Mouse (Mus musculus): ENCODE measurements around the gene 4930402H24Rik.

DNA sequence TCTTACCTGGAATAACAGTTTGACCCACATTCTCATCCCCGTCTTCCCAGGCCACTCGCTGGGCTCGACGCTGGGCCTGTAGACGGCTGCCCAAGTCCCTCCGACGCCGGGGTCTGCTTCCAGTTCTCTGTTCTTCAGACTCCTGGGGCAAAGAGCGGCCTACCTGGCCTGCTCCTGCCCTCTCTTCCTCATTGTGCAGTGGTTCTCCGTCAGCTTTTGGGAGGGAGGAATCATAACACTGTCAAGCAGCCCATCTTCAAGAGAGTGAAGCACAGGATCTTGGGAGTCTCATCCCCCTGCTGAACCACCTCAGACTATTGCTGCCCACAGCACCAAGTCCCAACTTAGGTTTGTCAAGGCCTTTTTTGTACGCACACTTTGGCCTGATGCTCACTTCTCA, 242.9 kb downstream of the 4930402H24Rik start:
- no peak for TF ChIP-seq CTCF (IDR thresholded peaks at IDR 0.05; ENCODE audit: low read depth, low read length)
- no peak for TF ChIP-seq GATA1 (IDR thresholded peaks at IDR 0.05; ENCODE audit: borderline replicate concordance, low read length)
- TF ChIP-seq TAL1 (conservative IDR thresholded peaks at IDR 0.05; ENCODE audit: low read depth, low read length) = no peak
- no peak for TF ChIP-seq POLR2AphosphoS5 (IDR thresholded peaks at IDR 0.05; ENCODE audit: insufficient replicate concordance, low read depth, low read length)
- TF ChIP-seq GATA2 (IDR thresholded peaks at IDR 0.05; ENCODE audit: borderline replicate concordance, low read depth, low read length) = no peak
